Mouse (Mus musculus): ENCODE results near the gene Stpg3. TPM values are rescaled to one million over a fixed set of nuclear protein-coding genes. Genes with fewer than 3 reads are reported as not detected.
A peak's percentile ranks its signal among the peaks of the same experiment; 100 is the strongest.

The Stpg3 gene
- total RNA-seq, 2 experiments from 2014 or later = not detected

- no peak for DNase-seq
Observed at GRCm38 (mm10) chr2:25178285-25178972, 36.0 kb downstream of the Stpg3 start.

GRCm38 (mm10) chr2:25177685-25178084 is 36.8 kb downstream of the Stpg3 start:
- peak; percentile 51 for DNase-seq

- DNase-seq = no peak
Observed at GRCm38 (mm10) chr2:25177076-25177475, 37.4 kb downstream of the Stpg3 start.

- no peak for DNase-seq
Observed at GRCm38 (mm10) chr2:25176573-25176972, 37.9 kb downstream of the Stpg3 start.

GRCm38 (mm10) chr2:25175690-25176078 is 38.8 kb downstream of the Stpg3 start:
- no peak for DNase-seq

GRCm38 (mm10) chr2:25174866-25175689 is 39.4 kb downstream of the Stpg3 start:
- no peak for DNase-seq

- no peak for DNase-seq
Observed at GRCm38 (mm10) chr2:25173821-25174220, 40.6 kb downstream of the Stpg3 start.

- DNase-seq = no peak
Observed at GRCm38 (mm10) chr2:25172629-25173028, 41.8 kb downstream of the Stpg3 start.

- DNase-seq = no peak
Observed at GRCm38 (mm10) chr2:25171769-25172153, 42.7 kb downstream of the Stpg3 start.

- DNase-seq = no peak
Observed at GRCm38 (mm10) chr2:25171101-25171768, 43.2 kb downstream of the Stpg3 start.

GRCm38 (mm10) chr2:25170326-25171100 is 43.9 kb downstream of the Stpg3 start:
- DNase-seq = no peak

GRCm38 (mm10) chr2:25169778-25170177 is 44.7 kb downstream of the Stpg3 start:
- DNase-seq = no peak

GRCm38 (mm10) chr2:25168665-25168978 is 45.8 kb downstream of the Stpg3 start:
- no peak for DNase-seq

- peak; percentile 65 for DNase-seq
Observed at GRCm38 (mm10) chr2:25167919-25168664, 46.3 kb downstream of the Stpg3 start.

GRCm38 (mm10) chr2:25167481-25167880 is 47.0 kb downstream of the Stpg3 start:
- no peak for DNase-seq

Other genes with a start within 250 kb of the Stpg3 start
- 10 to 100 TPM; 47.5 to 53.0 TPM for gene Mrpl41, start 239.5 kb downstream of the Stpg3 start, total RNA-seq (2021)
- 10 to 100 TPM; 18.0 to 19.3 TPM for gene Pnpla7, start 238.6 kb downstream of the Stpg3 start, total RNA-seq (2021)
- gene Nsmf, start 160.3 kb downstream of the Stpg3 start, total RNA-seq (2021) = 10 to 100 TPM; 25.8 to 36.1 TPM
- not detected for gene Entpd8, start 134.3 kb downstream of the Stpg3 start, total RNA-seq (2021)
- gene Noxa1, start 119.5 kb downstream of the Stpg3 start, total RNA-seq (2021) = not detected
- 10 to 100 TPM; 14.9 to 17.4 TPM for gene Nrarp, start 33.9 kb downstream of the Stpg3 start, total RNA-seq (2021)
- gene Tor4a, start 17.8 kb downstream of the Stpg3 start, total RNA-seq (2021) = 1 to 10 TPM; 1.9 to 2.9 TPM
- gene Nelfb, start 3.1 kb downstream of the Stpg3 start, total RNA-seq (2021) = 10 to 100 TPM; 31.1 to 40.5 TPM
- gene Fam166a, start 4.1 kb upstream of the Stpg3 start, total RNA-seq (2021) = not detected
- gene Tubb4b, start 10.1 kb upstream of the Stpg3 start, total RNA-seq (2021) = 100 to 1,000 TPM; 470 to 500 TPM
- not detected for gene Slc34a3, start 19.7 kb upstream of the Stpg3 start, total RNA-seq (2021)
- gene Rnf224, start 22.1 kb upstream of the Stpg3 start, total RNA-seq (2021) = not detected
- gene Rnf208, start 27.6 kb upstream of the Stpg3 start, total RNA-seq (2021) = 1 to 10 TPM; 1.9 to 2.2 TPM
- gene Cysrt1, start 27.8 kb upstream of the Stpg3 start, total RNA-seq (2021) = not detected
- gene AL732309.1, start 32.2 kb upstream of the Stpg3 start, total RNA-seq (2021) = 1 to 10 TPM; 1.3 to 1.4 TPM
- gene Tmem203, start 40.8 kb upstream of the Stpg3 start, total RNA-seq (2021) = 10 to 100 TPM; 14.9 to 16.0 TPM
- 1 to 10 TPM; 4.7 to 6.8 TPM for gene Tprn, start 48.0 kb upstream of the Stpg3 start, total RNA-seq (2021)
- gene Ssna1, start 57.8 kb upstream of the Stpg3 start, total RNA-seq (2021) = 10 to 100 TPM; 39.5 to 40.3 TPM
- 10 to 100 TPM; 35.2 to 52.2 TPM for gene Anapc2, start 57.8 kb upstream of the Stpg3 start, total RNA-seq (2021)
- not detected for gene Tmem210, start 73.5 kb upstream of the Stpg3 start, total RNA-seq (2021)
- under 1 TPM in 1 of 2 experiments, not detected in 1; 0.26 TPM for gene Lrrc26, start 75.3 kb upstream of the Stpg3 start, total RNA-seq (2021)
- gene Grin1, start 104.5 kb upstream of the Stpg3 start, total RNA-seq (2021) = under 1 TPM; 0.47 to 0.63 TPM
- gene Man1b1, start 117.7 kb upstream of the Stpg3 start, total RNA-seq (2021) = 10 to 100 TPM; 21.0 to 25.2 TPM
- 1 to 10 TPM; 7.9 to 9.5 TPM for gene Dpp7, start 141.7 kb upstream of the Stpg3 start, total RNA-seq (2021)
- gene Uap1l1, start 151.0 kb upstream of the Stpg3 start, total RNA-seq (2021) = 1 to 10 TPM; 9.0 to 9.8 TPM
- 1 to 10 TPM; 2.1 to 3.7 TPM for gene Sapcd2, start 157.7 kb upstream of the Stpg3 start, total RNA-seq (2021)
- gene Entpd2, start 181.2 kb upstream of the Stpg3 start, total RNA-seq (2021) = 10 to 100 TPM; 29.9 to 30.5 TPM
- gene Npdc1, start 184.7 kb upstream of the Stpg3 start, total RNA-seq (2021) = 10 to 100 TPM; 25.2 to 37.3 TPM
- not detected for gene Fut7, start 208.6 kb upstream of the Stpg3 start, total RNA-seq (2021)
- gene Abca2, start 214.1 kb upstream of the Stpg3 start, total RNA-seq (2021) = 10 to 100 TPM; 10.4 to 14.1 TPM
- under 1 TPM in 1 of 2 experiments, not detected in 1; 0.52 TPM for gene Clic3, start 242.2 kb upstream of the Stpg3 start, total RNA-seq (2021)
- 10 to 100 TPM; 23.5 to 25.2 TPM for gene Paxx, start 246.5 kb upstream of the Stpg3 start, total RNA-seq (2021)